Mouse (Mus musculus) cortical plate, adult 2 months (tissue): ENCODE results near the gene Snx25. TPM values are rescaled to one million over a fixed set of nuclear protein-coding genes. Genes with fewer than 3 reads are reported as not detected.

Source experiments
- H3K27ac ChIP-seq: fragments of 200-500 bp; 2 replicates; pipeline ENCODE4 v1.5.1; 2012; ENCODE audit warnings: low read length, control low read depth, inconsistent platforms; ENCODE audit not compliant: insufficient read depth
- H3K4me1 ChIP-seq: fragments of 200-500 bp; 2 replicates; pipeline ENCODE4 v1.6.1; 2011; ENCODE audit warnings: low read length; ENCODE audit not compliant: control insufficient read depth, insufficient read depth
- H3K4me3 ChIP-seq: fragments of 200-500 bp; 2 replicates; pipeline ENCODE4 v1.5.1; 2011; ENCODE audit warnings: mild to moderate bottlenecking, low read length, control low read depth; ENCODE audit not compliant: insufficient read depth
- CTCF ChIP-seq: fragments of 200-500 bp; IDR thresholded peaks from 2 replicates; pipeline ENCODE4 v1.5.1; 2011; ENCODE audit warnings: mild to moderate bottlenecking, control low read depth, low read length; ENCODE audit not compliant: insufficient read depth; ENCODE audit errors: extremely low read depth
- POLR2A ChIP-seq: fragments of 200-500 bp; IDR thresholded peaks from 2 replicates; pipeline ENCODE4 v1.6.1; 2011; ENCODE audit warnings: mild to moderate bottlenecking, low read length, control low read depth; ENCODE audit not compliant: insufficient read depth; ENCODE audit errors: extremely low read depth
- polyA plus RNA-seq: library from polyadenylated mRNA; depleted of rRNA; stranded (reverse); fragments of >200 nt; gene quantifications from 2 replicates; pipeline ENCODE4 v1.2.3, GENCODE M21; 2012

The Snx25 gene
- polyA plus RNA-seq, 1 experiment: 26.6 TPM

- H3K4me3 ChIP-seq: no peak overlapping the region
- no peak overlapping the region for H3K27ac ChIP-seq
- H3K4me1 ChIP-seq: no peaks in the 10 kb centered on the region; the same call in 1 of the 2 replicates
- TF ChIP-seq CTCF: 0 out of 2 replicates have a peak, but pooled peaks have one; percentile 5
- TF ChIP-seq POLR2A: no peak
Observed at GRCm38 (mm10) chr8:46092667-46093360, 59.1 kb downstream of the Snx25 start.

- no peak for TF ChIP-seq CTCF
- TF ChIP-seq POLR2A: no peak
- Histone ChIP-seq H3K4me3 (no peak overlapping the region), H3K27ac (no peak overlapping the region), H3K4me1 (no peaks in the 10 kb centered on the region; the same call in 1 of the 2 replicates)
Observed at GRCm38 (mm10) chr8:46083141-46083540, 68.8 kb downstream of the Snx25 start.

- Histone ChIP-seq H3K27ac (no peak overlapping the region), H3K4me1 (no peaks in the 10 kb centered on the region; the same call in 1 of the 2 replicates), H3K4me3 (no peak overlapping the region)
- no peak for TF ChIP-seq CTCF
- TF ChIP-seq POLR2A: no peak
Observed at GRCm38 (mm10) chr8:46081030-46081429, 70.9 kb downstream of the Snx25 start.

- no peak for TF ChIP-seq CTCF
- TF ChIP-seq POLR2A: no peak
- Histone ChIP-seq H3K4me3 (no peak overlapping the region), H3K4me1 (peaks cover under 1% of the 10 kb centered on the region; the same call in 1 of the 2 replicates), H3K27ac (no peak overlapping the region)
Observed at GRCm38 (mm10) chr8:46078866-46079265, 73.1 kb downstream of the Snx25 start.

GRCm38 (mm10) chr8:46075223-46075622 is 76.7 kb downstream of the Snx25 start:
- no peak overlapping the region for H3K4me3 ChIP-seq
- TF ChIP-seq CTCF (no peak), POLR2A (no peak)
- H3K27ac ChIP-seq: no peak overlapping the region
- H3K4me1 ChIP-seq: peaks cover 1% of the 10 kb centered on the region; the same call in 1 of the 2 replicates

GRCm38 (mm10) chr8:46073540-46074140 is 78.3 kb downstream of the Snx25 start:
- Histone ChIP-seq H3K27ac (no peak overlapping the region), H3K4me1 (peaks cover 1% of the 10 kb centered on the region; the same call in 1 of the 2 replicates), H3K4me3 (no peak overlapping the region)
- TF ChIP-seq POLR2A (no peak), CTCF (no peak)

- Histone ChIP-seq H3K27ac (no peak overlapping the region), H3K4me1 (peaks cover 1% of the 10 kb centered on the region; the same call in 1 of the 2 replicates), H3K4me3 (no peak overlapping the region)
- TF ChIP-seq POLR2A (no peak), CTCF (no peak)
Observed at GRCm38 (mm10) chr8:46072798-46073197, 79.2 kb downstream of the Snx25 start.

- H3K4me1 ChIP-seq: peaks cover 2% of the 10 kb centered on the region; the same call in 1 of the 2 replicates
- H3K4me3 ChIP-seq: no peak overlapping the region
- no peak overlapping the region for H3K27ac ChIP-seq
- no peak for TF ChIP-seq POLR2A
- TF ChIP-seq CTCF: no peak
Observed at GRCm38 (mm10) chr8:46040260-46040659, 111.7 kb downstream of the Snx25 start.

- Histone ChIP-seq H3K4me1 (peaks cover 2% of the 10 kb centered on the region; the same call in 1 of the 2 replicates), H3K27ac (no peak overlapping the region), H3K4me3 (no peak overlapping the region)
- TF ChIP-seq CTCF (no peak), POLR2A (no peak)
Observed at GRCm38 (mm10) chr8:46039666-46040065, 112.3 kb downstream of the Snx25 start.

- TF ChIP-seq POLR2A (no peak), CTCF (no peak)
- H3K27ac ChIP-seq: no peak overlapping the region
Observed at GRCm38 (mm10) chr8:46036217-46036616, 115.7 kb downstream of the Snx25 start.

More at GRCm38 (mm10) chr8:46036217-46036616, 115.7 kb downstream of the Snx25 start:
- Histone ChIP-seq H3K4me3 (no peak overlapping the region), H3K4me1 (peaks cover 2% of the 10 kb centered on the region; the same call in 1 of the 2 replicates)
